Mouse (Mus musculus) liver, postnatal 0 days (tissue): ENCODE results near the gene Gnao1.

Experiments used
- CTCF ChIP-seq: sonication (generic); IDR thresholded peaks from 2 replicates; pipeline ENCODE4 v1.5.1; 2016; ENCODE audit warnings: antibody characterized with exemption, low read depth
- EP300 ChIP-seq: IDR thresholded peaks from 2 replicates; pipeline ENCODE4 v1.6.1; 2016; ENCODE audit warnings: antibody characterized with exemption, low read depth, mild to moderate bottlenecking

- TF ChIP-seq CTCF = no peak
- TF ChIP-seq EP300 = no peak
These were observed 161.7 kb downstream of the Gnao1 start for GRCm38 (mm10) chr8:93971451-93971850.
